Mouse (Mus musculus) right cerebral cortex, adult 18-20 months (tissue): ENCODE measurements at regions not wholly inside any gene's neighbourhood (a gene's known extent, or its start where the extent isn't known, plus 50 kb on each side); places are given as distances from the start of the nearest gene placed in this dataset.
"Not testable (repeated sequence)": the region's sequence is repeated elsewhere in the genome, so short reads cannot be mapped to it uniquely, and the experiment has no call there.

Experiments used
- DNase-seq: peaks from one replicate; pipeline ENCODE4 v3.0.0; 2022; ENCODE audit warnings: mixed read lengths

DNA sequence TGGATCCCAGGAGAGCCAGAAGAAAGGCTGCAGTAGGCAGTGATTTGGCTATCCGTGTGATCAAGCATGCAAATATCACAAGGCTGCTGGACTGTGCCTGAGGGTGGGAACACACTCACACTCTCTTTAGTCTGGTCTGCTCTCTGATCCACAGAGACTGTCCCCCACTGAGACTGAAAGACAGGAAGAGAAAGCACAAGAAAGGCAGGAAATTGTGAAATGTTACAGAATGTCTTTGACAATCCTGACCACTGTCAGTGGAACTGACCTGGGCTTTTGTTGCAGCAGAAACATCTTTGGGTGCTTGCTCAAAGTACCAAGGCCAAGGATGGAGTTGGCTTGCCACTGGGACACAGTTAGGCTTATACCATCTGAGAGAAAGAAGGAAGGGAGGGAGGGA is 52.3 kb upstream of the Gpd2 start:
- DNase-seq = no peak

DNA sequence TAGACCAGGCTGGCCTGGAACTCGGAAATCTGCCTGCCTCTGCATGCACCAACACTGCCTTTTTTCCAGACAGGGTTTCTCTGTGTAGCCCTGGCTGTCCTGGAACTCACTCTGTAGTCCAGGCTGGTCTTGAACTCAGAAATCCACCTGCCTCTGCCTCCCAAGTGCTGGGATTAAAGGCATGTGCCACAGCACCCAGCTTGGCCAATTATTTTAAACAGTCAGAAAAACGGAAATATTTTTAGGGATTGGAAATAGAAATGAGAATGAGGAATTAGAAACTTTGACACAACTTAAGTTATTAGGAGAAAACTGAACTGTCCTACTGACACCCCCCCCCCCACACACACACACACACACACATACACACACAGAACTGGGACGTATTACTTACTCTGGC is 54.3 kb upstream of the Gpd2 start:
- not testable (repeated sequence) for DNase-seq

DNA sequence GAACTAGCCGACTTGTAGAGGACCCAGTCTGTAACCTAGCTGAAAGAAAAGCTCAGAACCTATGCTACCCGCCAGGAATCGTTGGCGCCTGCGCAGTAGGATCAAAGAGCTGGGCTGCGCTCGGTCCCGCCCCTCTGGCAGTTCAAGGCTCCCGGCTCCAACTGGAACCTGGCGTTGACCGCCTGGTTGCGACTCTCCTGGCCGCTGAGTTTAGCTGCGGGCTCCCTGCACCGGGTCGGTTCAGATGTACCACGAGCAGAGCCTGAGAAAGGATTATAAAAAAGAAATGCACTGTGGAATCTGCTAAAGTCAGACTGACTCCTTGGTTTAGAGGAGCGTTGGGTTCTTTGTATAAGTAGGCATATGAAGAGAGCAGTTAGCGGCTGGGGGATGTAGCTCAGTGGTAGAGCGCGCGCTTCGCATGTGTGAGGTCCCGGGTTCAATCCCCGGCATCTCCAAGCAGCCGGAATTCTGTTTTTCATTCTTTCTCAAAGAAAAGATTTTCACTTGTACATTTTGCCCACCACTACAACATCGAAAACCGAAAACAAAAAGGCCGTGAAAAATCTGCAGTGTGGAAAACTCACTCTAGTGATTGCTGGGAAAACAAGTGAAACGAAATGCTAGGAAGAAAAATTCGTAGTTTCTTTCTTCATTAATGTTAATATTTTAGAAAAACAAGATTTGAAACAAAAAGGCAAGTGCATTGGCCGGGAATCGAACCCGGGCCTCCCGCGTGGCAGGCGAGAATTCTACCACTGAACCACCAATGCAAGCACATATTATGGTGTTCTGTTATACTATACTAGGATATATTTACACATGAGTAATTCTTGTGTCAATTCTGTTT is 55.5 kb upstream of the Gpd2 start:
- peak; percentile 95 for DNase-seq

DNA sequence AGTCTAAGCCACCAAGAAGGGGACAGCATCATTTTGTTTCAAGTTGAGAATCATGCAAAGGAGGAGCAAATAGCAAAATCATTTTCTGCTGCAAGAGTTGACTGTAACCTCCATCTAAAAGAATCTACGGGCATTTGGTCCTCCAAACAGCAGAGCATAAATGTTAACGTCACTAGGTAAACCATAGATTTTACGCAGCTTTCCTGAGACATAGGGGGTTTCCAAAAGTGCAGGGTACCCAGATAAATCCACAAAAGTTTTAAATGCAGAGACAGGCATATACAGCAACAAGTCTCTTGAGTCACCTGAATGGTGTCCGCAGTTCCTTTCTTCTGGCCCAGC is 56.1 kb upstream of the Gpd2 start:
- DNase-seq = no peak

GRCm38 (mm10) chr2:57178056-57178455 is 54.3 kb upstream of the Nr4a2 start:
- DNase-seq = peak; percentile 41

GRCm38 (mm10) chr2:57176547-57176946 is 52.7 kb upstream of the Nr4a2 start:
- no peak for DNase-seq

- DNase-seq = no peak
Measured at GRCm38 (mm10) chr2:57175219-57175618, 51.4 kb upstream of the Nr4a2 start.
